Comparison of ENCODE assay signal across 8 mouse cellular contexts in the genomic region with DNA sequence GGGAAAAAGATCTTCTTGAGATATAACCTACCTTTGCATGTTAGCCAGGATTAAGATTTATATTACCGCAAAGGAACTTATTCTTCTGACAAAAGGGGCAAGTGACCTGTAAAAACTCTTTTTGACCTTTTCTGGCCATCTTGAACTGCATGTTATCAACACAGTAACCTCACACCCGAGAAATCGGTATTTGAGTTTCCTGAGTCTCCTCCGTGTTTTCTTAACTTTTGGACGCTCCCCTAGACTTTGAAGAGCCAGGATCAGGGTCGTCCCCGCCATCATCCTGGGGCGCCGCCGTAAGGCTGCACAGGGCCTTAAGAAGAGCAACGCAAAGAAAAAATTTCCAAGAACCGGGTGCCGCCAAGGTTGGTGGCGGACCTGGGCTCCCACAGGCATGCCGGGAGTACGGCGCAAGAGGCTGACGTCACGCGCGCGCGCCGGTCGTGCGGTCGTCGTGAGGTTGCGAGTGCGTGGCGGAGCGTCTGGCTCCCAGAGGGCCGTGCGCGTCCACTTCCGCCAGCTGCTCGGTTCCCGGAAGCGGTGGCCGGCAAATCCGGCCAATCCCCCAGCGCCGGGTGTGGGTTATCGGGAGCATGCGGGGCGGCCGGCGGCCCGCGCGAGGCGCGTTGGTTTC. TPM values are rescaled to one million over a fixed set of nuclear protein-coding genes. Genes with fewer than 3 reads are reported as not detected.
DNase-seq lines count a peak whose midpoint lies in the region; ATAC-seq and TF ChIP-seq lines count a peak whose summit lies in the region.

Clptm1l (plus strand) TSS at position 485 of the 634 bp plus-strand sequence.

- under 1% methylated on average over 53 of the region's 53 CpGs for WGBS in hindbrain, embryonic 13.5 days

- no peaks in the 10 kb centered on the region for H3K9me3 ChIP-seq in hindbrain, embryonic 13.5 days

- H3K9ac ChIP-seq in hindbrain, embryonic 13.5 days, result peak within 1 kb of the TSS; percentile 93

- POLR2A ChIA-PET in Patski (lab: Charles Lee), result no interaction called here

- TF ChIP-seq CTCF in Patski (IDR thresholded peaks at IDR 0.05), result no peak

- CTCF ChIA-PET in Patski (lab: Charles Lee), result no interaction called here

- H3K4me1 ChIP-seq in hindbrain, embryonic 13.5 days (replicated peaks), result peaks cover 21% of the 10 kb centered on the region

- peaks cover 32% of the 10 kb centered on the region for H3K36me3 ChIP-seq in hindbrain, embryonic 13.5 days

- peak; percentile 93 for ATAC-seq in Patski
- ATAC-seq in hindbrain, embryonic 13.5 days (ENCODE audit: low FRiP score), result peak; percentile 98

- in situ Hi-C loops in Patski (cut with MboI; ENCODE audit: low pct_unique_long_range_greater_than_20kb), result loop anchor here (5.0 to 25.0 kb wide), 2 partner anchors 91 to 176 kb away; no protein-coding TSS in a partner anchor

- H3K4me2 ChIP-seq in hindbrain, embryonic 13.5 days, result peak within 1 kb of the TSS; percentile 93

- DNase-seq in Patski (ENCODE audit: low read depth, low spot score), result peak; percentile 46
- peak; percentile 97 to 99 for DNase-seq in cerebellum, postnatal 14 days
- peak; percentile 94 to 98 for DNase-seq in frontal cortex, postnatal 14 days (ENCODE audit: low spot score in 2 of 2)
- DNase-seq in layer of hippocampus, postnatal 25 days (ENCODE audit: extremely low spot score in 1 of 2, low spot score in 1 of 2), result peak; percentile 98
- DNase-seq in lung, postnatal 25 days (ENCODE audit: low spot score), result peak; percentile 97
- peak; percentile 96 for DNase-seq in retina, embryonic 14.5 days (ENCODE audit: low spot score)
- peak; percentile 96 for DNase-seq in thymus, postnatal 4 days

- peak within 1 kb of the TSS; percentile 84 for H3K4me3 ChIP-seq in hindbrain, embryonic 13.5 days

- H3K27me3 ChIP-seq in Patski, result peaks cover 5% of the 10 kb centered on the region
- H3K27me3 ChIP-seq in hindbrain, embryonic 13.5 days, result no peaks in the 10 kb centered on the region; the same call in 1 of the 2 replicates

- peak within 1 kb of the TSS; percentile 87 for H3K27ac ChIP-seq in hindbrain, embryonic 13.5 days

RNA-seq across cellular contexts. Expression of gene Clptm1l, which starts in this region (rescaled TPM):
- polyA plus RNA-seq in Patski (2021), result 215 TPM
- polyA plus RNA-seq in hindbrain, embryonic 13.5 days (2015; fragmentation: Nextera tagmentation; extraction: Ambion mirVana), result 118 and 119 TPM in 2 replicates
- total RNA-seq in layer of hippocampus, postnatal 25 days (2021), result 100 to 1,000 TPM; 130 to 140 TPM

Comparison
In these comparisons a context has a peak if more than half of its experiments do, and no peak if none do; other contexts are left out.
1. Peak in every context shown above with its lines: DNase-seq, ATAC-seq, H3K4me3 ChIP-seq and H3K27ac ChIP-seq.
2. DNase-seq: peak in every context shown above with its lines; median percentile 98 in cerebellum, postnatal 14 days; 98 in layer of hippocampus, postnatal 25 days; 97 in lung, postnatal 25 days; 96 in frontal cortex, postnatal 14 days; 96 in retina, embryonic 14.5 days; 96 in thymus, postnatal 4 days; 46 in Patski.